Mouse (Mus musculus) v-Abl transformed pro-B cells (cell line): ENCODE results near the gene Olfr1250.
"Not testable (repeated sequence)": the region's sequence is repeated elsewhere in the genome, so short reads cannot be mapped to it uniquely, and the experiment has no call there.

Source experiments
- in situ Hi-C, 2 experiments: fragments of 400-800 bp; cut with MboI; formaldehyde crosslinking; loops; one replicate each; pipeline ENCODE4 v1.15.1; 2025; ENCODE audit not compliant: unreplicated experiment in 2 of 2

Gene Olfr1250

DNA sequence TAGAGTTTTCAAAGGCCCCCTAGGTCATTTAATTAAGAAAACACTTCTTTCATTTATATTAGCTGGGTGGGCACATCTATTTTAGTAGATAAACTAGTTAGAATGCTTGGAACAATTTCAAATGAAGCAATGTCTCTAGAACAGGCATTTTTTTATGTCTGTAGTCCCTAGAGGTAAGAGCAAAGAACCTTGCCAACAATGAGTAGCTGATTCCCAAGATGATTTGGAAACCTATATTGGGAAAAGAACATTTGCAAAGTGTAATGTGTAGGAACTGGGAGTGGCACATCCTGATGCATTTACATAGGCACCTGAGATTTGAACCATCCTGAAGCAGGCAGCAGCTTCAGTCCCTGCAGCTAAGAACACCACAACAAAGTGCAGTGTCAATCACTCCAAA is at the start of gene Olfr1250:
Gene Olfr1250, minus strand, starts transcription at position 101 of the 400 bp plus-strand sequence.
- in situ Hi-C loops = no loop called here

DNA sequence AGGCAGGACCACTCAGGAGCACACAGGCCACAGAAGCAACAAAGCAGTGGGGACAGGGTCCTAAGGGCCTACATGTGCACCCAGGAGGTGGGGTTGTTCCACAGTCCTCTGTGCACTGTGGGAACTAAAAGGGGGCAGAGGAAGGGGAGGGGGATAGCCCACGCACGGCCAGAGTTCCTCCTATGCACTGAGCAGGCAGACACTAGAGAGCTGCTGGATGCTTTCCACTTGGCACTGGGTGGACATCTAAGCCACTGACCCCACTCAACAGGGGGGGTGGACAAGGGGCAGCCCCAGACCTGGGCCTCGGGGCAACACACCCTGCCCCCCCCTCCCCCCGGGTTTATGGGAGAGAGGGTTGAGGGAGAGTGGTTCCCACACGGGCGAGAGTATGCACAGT is 30.7 kb upstream of the Olfr1250 start:
- in situ Hi-C loops = no loop called here

DNA sequence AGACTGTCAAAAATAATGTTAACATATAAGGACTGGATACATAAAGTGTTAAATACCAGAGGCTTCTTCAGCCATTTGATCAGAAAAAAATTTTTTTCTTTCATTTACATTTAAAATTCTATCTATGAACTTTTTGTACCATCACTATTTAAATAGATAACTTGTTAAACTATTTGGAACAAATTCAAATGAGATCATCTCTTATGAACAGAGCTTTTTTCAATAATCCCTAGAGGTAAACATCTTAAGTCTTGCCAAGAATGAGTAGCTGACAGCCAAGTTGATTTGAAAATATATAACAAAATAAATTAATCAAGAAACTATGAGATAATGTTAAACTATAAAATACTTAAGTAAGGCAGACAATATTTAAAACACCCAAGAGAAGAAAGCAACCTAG is 10.6 kb upstream of the Olfr1250 start, which contains the start of gene Olfr1251:
Gene Olfr1251, minus strand, starts transcription at position 101 of the 400 bp plus-strand sequence.
- in situ Hi-C loops = no loop called here

DNA sequence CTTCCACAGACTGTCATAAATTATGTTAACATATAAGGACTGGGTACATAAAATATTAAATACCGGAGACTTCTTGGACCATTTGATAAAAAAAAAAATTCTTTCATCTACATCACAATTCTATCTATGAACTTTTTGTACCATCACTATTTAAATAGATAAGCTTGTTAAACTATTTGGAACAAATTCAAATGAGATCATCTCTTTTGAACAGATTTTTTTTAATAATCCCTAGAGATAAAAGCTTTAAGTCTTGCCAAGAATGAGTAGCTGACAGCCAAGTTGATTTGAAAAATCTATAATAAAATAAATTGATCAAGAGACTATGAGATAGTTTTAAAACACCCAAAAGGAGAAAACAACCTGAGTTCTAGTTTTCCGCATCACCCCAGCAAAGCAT is 26.4 kb downstream of the Olfr1250 start, which contains the start of gene Olfr1249:
Gene Olfr1249, minus strand, starts transcription at position 101 of the 400 bp plus-strand sequence.
- in situ Hi-C loops = no loop called here

DNA sequence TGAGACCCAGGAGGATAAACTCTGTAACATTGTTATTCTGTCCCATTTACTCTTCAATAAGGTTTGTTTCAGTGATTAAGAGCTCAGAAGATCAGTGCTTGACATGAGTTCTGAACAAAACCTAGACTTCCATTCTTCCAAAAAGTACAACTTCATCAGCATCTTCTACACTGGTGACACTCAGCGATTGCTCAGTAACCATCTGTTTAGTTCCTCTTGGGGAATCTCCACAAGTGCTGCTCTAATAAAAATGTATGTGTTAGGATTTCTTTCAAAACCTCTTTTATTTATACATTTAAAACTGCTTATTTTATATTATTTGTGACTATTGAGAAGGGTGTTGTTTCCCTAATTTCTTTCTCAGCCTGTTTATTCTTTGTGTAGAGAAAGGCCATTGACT is 43.1 kb downstream of the Olfr1250 start, which contains the start of gene Olfr1248:
Gene Olfr1248, minus strand, starts transcription at position 101 of the 400 bp plus-strand sequence.
- in situ Hi-C loops = not testable (repeated sequence)

DNA sequence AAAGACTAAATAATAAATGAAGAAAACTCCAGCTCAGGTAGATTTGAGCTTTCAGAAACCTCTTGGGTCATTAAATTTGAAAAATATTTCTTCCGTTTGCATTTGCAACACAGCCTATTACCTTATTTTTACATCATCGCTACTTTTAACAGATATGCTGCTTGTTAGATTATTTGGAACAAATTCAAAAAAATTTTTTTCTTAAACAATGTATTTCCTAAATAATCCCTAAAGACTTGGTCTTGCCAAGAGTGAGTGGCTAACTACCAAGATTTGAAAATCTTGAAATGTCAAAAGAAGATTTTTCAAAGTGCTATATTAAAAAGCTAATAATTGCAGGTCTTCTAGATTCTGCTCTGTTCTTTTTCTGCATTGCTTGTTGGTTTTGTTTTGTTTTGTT is 47.2 kb downstream of the Olfr1250 start, which contains the start of gene Olfr1247:
Gene Olfr1247, minus strand, starts transcription at position 101 of the 400 bp plus-strand sequence.
- in situ Hi-C loops = no loop called here
